Mouse (Mus musculus) adrenal gland, postnatal 14 days (tissue): ENCODE measurements around the gene Rtbdn. TPM values are rescaled to one million over a fixed set of nuclear protein-coding genes. Genes with fewer than 3 reads are reported as not detected.

ENCODE experiments used
- DNase-seq: peaks from one replicate; pipeline ENCODE4 v3.0.0; 2021; ENCODE audit warnings: mixed read lengths
- total RNA-seq: library from RNA; stranded (reverse); gene quantifications from 2 replicates; pipeline ENCODE4 v1.2.3, GENCODE M21; 2021

The Rtbdn gene
- total RNA-seq, 1 experiment from 2014 or later: not detected

GRCm38 (mm10) chr8:84980622-84981358 is 34.0 kb downstream of the Rtbdn start:
- peak; percentile 92 for DNase-seq

- no peak for DNase-seq
These were observed 35.1 kb downstream of the Rtbdn start for GRCm38 (mm10) chr8:84981644-84982498.

GRCm38 (mm10) chr8:84982499-84983011 is 35.8 kb downstream of the Rtbdn start:
- DNase-seq: no peak

- peak; percentile 67 for DNase-seq
These were observed 37.7 kb downstream of the Rtbdn start for GRCm38 (mm10) chr8:84984294-84985048.

- no peak for DNase-seq
These were observed 38.4 kb downstream of the Rtbdn start for GRCm38 (mm10) chr8:84985049-84985683.

GRCm38 (mm10) chr8:84985684-84986378 is 39.0 kb downstream of the Rtbdn start:
- peak; percentile 95 for DNase-seq

- DNase-seq: no peak
These were observed 39.7 kb downstream of the Rtbdn start for GRCm38 (mm10) chr8:84986379-84986945.

- no peak for DNase-seq
These were observed 40.6 kb downstream of the Rtbdn start for GRCm38 (mm10) chr8:84987388-84987787.

GRCm38 (mm10) chr8:84987903-84988302 is 41.1 kb downstream of the Rtbdn start:
- no peak for DNase-seq

- DNase-seq: peak; percentile 63
These were observed 42.5 kb downstream of the Rtbdn start for GRCm38 (mm10) chr8:84989311-84989731.

GRCm38 (mm10) chr8:84989810-84990209 is 43.0 kb downstream of the Rtbdn start:
- DNase-seq: peak; percentile 96

GRCm38 (mm10) chr8:84990349-84990748 is 43.6 kb downstream of the Rtbdn start, which contains the start of gene Hook2:
Hook2 (plus strand) TSS chr8:84990603.
- peak; percentile 98 for DNase-seq

GRCm38 (mm10) chr8:84990836-84991235 is 44.0 kb downstream of the Rtbdn start:
- no peak for DNase-seq

- no peak for DNase-seq
These were observed 47.6 kb downstream of the Rtbdn start for GRCm38 (mm10) chr8:84994375-84994774.

GRCm38 (mm10) chr8:84995680-84996079 is 48.9 kb downstream of the Rtbdn start:
- DNase-seq: no peak

- DNase-seq: no peak
These were observed 50.2 kb downstream of the Rtbdn start for GRCm38 (mm10) chr8:84996978-84997377.

- DNase-seq: peak; percentile 94
These were observed 51.0 kb downstream of the Rtbdn start for GRCm38 (mm10) chr8:84997649-84998295.
